Mouse (Mus musculus) frontal cortex, postnatal 14 days (tissue): ENCODE measurements around the gene Ints3.
"Not testable (repeated sequence)": the region's sequence is repeated elsewhere in the genome, so short reads cannot be mapped to it uniquely, and the experiment has no call there.

ENCODE experiments used
- DNase-seq, 2 experiments: peaks; one replicate each; pipeline ENCODE4 v3.0.0; 2022; ENCODE audit warnings: low spot score in 2 of 2

Gene Ints3

GRCm38 (mm10) chr3:90357959-90358358, 75.5 kb downstream of the Ints3 start:
- no peak for DNase-seq

- no peak for DNase-seq
These were observed 85.6 kb downstream of the Ints3 start for GRCm38 (mm10) chr3:90347847-90348246.

- not testable (repeated sequence) for DNase-seq
These were observed 90.6 kb downstream of the Ints3 start for GRCm38 (mm10) chr3:90342853-90343252.
